Mouse (Mus musculus) forebrain, postnatal 0 days (tissue): ENCODE data around the gene Slc25a25. TPM values are rescaled to one million over a fixed set of nuclear protein-coding genes. Genes with fewer than 3 reads are reported as not detected.

Experiments used
- ATAC-seq: fragments of 200-750 bp; cut with Nextera tagmentation; 2 replicates; pipeline ENCODE4 v1.8.0; 2017; ENCODE audit warnings: mild to moderate bottlenecking, moderate library complexity
- DNase-seq: peaks from one replicate; pipeline ENCODE4 v3.0.0-alpha.2; 2015
- H3K27ac ChIP-seq: fragments of 300-500 bp; sonication (generic); 2 replicates; pipeline ENCODE4 v1.5.1; 2014; ENCODE audit warnings: low read depth, mild to moderate bottlenecking, antibody characterized with exemption, low read length, moderate library complexity, mixed read lengths
- H3K27me3 ChIP-seq: fragments of 300-500 bp; sonication (generic); 2 replicates; pipeline ENCODE4 v1.6.1; 2014; ENCODE audit warnings: mild to moderate bottlenecking, low read length, mixed read lengths; ENCODE audit not compliant: insufficient read depth
- H3K36me3 ChIP-seq: fragments of 300-500 bp; sonication (generic); 2 replicates; pipeline ENCODE4 v1.6.1; 2014; ENCODE audit warnings: mild to moderate bottlenecking, moderate library complexity; ENCODE audit not compliant: insufficient read depth
- H3K4me1 ChIP-seq: fragments of 300-500 bp; sonication (generic); 2 replicates; pipeline ENCODE4 v1.6.1; 2014; ENCODE audit warnings: antibody characterized with exemption; ENCODE audit not compliant: insufficient read depth
- H3K4me2 ChIP-seq: fragments of 300-500 bp; sonication (generic); 2 replicates; pipeline ENCODE4 v1.6.1; 2014; ENCODE audit warnings: low read depth, mild to moderate bottlenecking, moderate library complexity
- H3K4me3 ChIP-seq: fragments of 300-500 bp; sonication (generic); 2 replicates; pipeline ENCODE4 v1.5.1; 2014; ENCODE audit warnings: low read depth, low read length, mixed read lengths
- H3K9ac ChIP-seq: fragments of 300-500 bp; sonication (generic); 2 replicates; pipeline ENCODE4 v1.6.1; 2014; ENCODE audit warnings: mild to moderate bottlenecking
- H3K9me3 ChIP-seq: fragments of 300-500 bp; sonication (generic); 2 replicates; pipeline ENCODE4 v1.6.1; 2016; ENCODE audit warnings: low read length
- CTCF ChIP-seq: sonication (generic); IDR thresholded peaks from 2 replicates; pipeline ENCODE4 v1.5.1; 2016; ENCODE audit warnings: antibody characterized with exemption, control low read depth, low read depth
- WGBS: fragments of 180-500 bp; shearing (Covaris S2); extraction: QIAGEN DNeasy Blood & Tissue Kit; methylation state at CpG from one replicate; pipeline ENCODE4 v1.1.7; 2014; 5-methylcytosine and 5-hydroxymethylcytosine counted together
- polyA plus RNA-seq: library from polyadenylated mRNA; unstranded; fragments of >200 nt; fragmentation: Nextera tagmentation; extraction: Ambion mirVana; gene quantifications from 2 replicates; pipeline ENCODE4 v1.2.1, GENCODE M21; 2015
- total RNA-seq: library from RNA; depleted of rRNA; stranded (reverse); fragments of >200 nt; gene quantifications from 2 replicates; pipeline ENCODE4 v1.2.3, GENCODE M21; 2014; rRNA removed

Slc25a25 gene
- total RNA-seq (55.4 and 62.5 TPM in 2 replicates), polyA plus RNA-seq (38.3 and 40.9 TPM in 2 replicates)

- Histone ChIP-seq H3K27me3 (no peaks in the 10 kb centered on the region), H3K4me2 (peak within 1 kb of the TSS; percentile 66), H3K9me3 (no peaks in the 10 kb centered on the region), H3K4me1 (peaks cover 12% of the 10 kb centered on the region), H3K4me3 (peak within 1 kb of the TSS; percentile 86), H3K36me3 (0 out of 2 replicates have a peak, but pooled peaks cover 2% of the 10 kb centered on the region), H3K27ac (peak within 1 kb of the TSS; percentile 80), H3K9ac (peak within 1 kb of the TSS; percentile 77)
- ATAC-seq (peak; percentile 90), DNase-seq (peak; percentile 99)
- no peak for TF ChIP-seq CTCF
- WGBS, result 2% methylated on average over 98 of the region's 103 CpGs
These were observed at the start of gene Slc25a25 for GRCm38 (mm10) chr2:32450881-32451844. Gene Slc25a25 (minus strand): TSS chr2:32451445.

- H3K9ac ChIP-seq, result no peak overlapping the region
- 68% methylated on average over 5 of the region's 5 CpGs for WGBS
- TF ChIP-seq CTCF, result no peak
- no peaks in the 10 kb centered on the region for H3K27me3 ChIP-seq
- no peak overlapping the region for H3K27ac ChIP-seq
- no peak overlapping the region for H3K4me3 ChIP-seq
- ATAC-seq, result no peak
- H3K9me3 ChIP-seq, result 0 out of 2 replicates have a peak, but pooled peaks cover 6% of the 10 kb centered on the region
- no peak for DNase-seq
- no peak overlapping the region for H3K4me2 ChIP-seq
- no peaks in the 10 kb centered on the region for H3K36me3 ChIP-seq
- no peaks in the 10 kb centered on the region for H3K4me1 ChIP-seq
These were observed 49.2 kb upstream of the Slc25a25 start for GRCm38 (mm10) chr2:32500461-32500860.

GRCm38 (mm10) chr2:32499365-32499764 is 48.1 kb upstream of the Slc25a25 start:
- Histone ChIP-seq H3K9ac (no peak overlapping the region), H3K4me3 (no peak overlapping the region), H3K4me2 (no peak overlapping the region), H3K9me3 (0 out of 2 replicates have a peak, but pooled peaks cover 6% of the 10 kb centered on the region), H3K27ac (no peak overlapping the region), H3K4me1 (no peaks in the 10 kb centered on the region), H3K27me3 (no peaks in the 10 kb centered on the region), H3K36me3 (no peaks in the 10 kb centered on the region)
- WGBS, result 90% methylated on average over 4 of the region's 4 CpGs
- TF ChIP-seq CTCF, result no peak
- DNase-seq (no peak), ATAC-seq (no peak)

- H3K27ac ChIP-seq, result no peak overlapping the region
- H3K4me2 ChIP-seq, result no peak overlapping the region
- H3K9me3 ChIP-seq, result 0 out of 2 replicates have a peak, but pooled peaks cover 6% of the 10 kb centered on the region
- H3K4me1 ChIP-seq, result no peaks in the 10 kb centered on the region
- DNase-seq (no peak), ATAC-seq (no peak)
- H3K27me3 ChIP-seq, result no peaks in the 10 kb centered on the region
- H3K36me3 ChIP-seq, result no peaks in the 10 kb centered on the region
- no peak overlapping the region for H3K9ac ChIP-seq
- H3K4me3 ChIP-seq, result no peak overlapping the region
- TF ChIP-seq CTCF, result no peak
- 80% methylated on average over 5 of the region's 5 CpGs for WGBS
These were observed 44.9 kb upstream of the Slc25a25 start for GRCm38 (mm10) chr2:32496190-32496589.

GRCm38 (mm10) chr2:32495185-32495726 is 44.0 kb upstream of the Slc25a25 start:
- TF ChIP-seq CTCF, result no peak
- H3K27me3 ChIP-seq, result no peaks in the 10 kb centered on the region
- no peak overlapping the region for H3K9ac ChIP-seq
- 83% methylated on average over 20 of the region's 20 CpGs for WGBS
- H3K9me3 ChIP-seq, result 0 out of 2 replicates have a peak, but pooled peaks cover 6% of the 10 kb centered on the region
- H3K4me2 ChIP-seq, result no peak overlapping the region
- no peak overlapping the region for H3K4me3 ChIP-seq
- no peaks in the 10 kb centered on the region for H3K36me3 ChIP-seq
- DNase-seq (no peak), ATAC-seq (no peak)
- H3K27ac ChIP-seq, result no peak overlapping the region
- H3K4me1 ChIP-seq, result no peaks in the 10 kb centered on the region

GRCm38 (mm10) chr2:32494522-32494921 is 43.3 kb upstream of the Slc25a25 start:
- no peak overlapping the region for H3K27ac ChIP-seq
- 73% methylated on average over 2 of the region's 2 CpGs for WGBS
- no peaks in the 10 kb centered on the region for H3K36me3 ChIP-seq
- no peak overlapping the region for H3K9ac ChIP-seq
- no peak for TF ChIP-seq CTCF
- no peak overlapping the region for H3K4me2 ChIP-seq
- H3K9me3 ChIP-seq, result 0 out of 2 replicates have a peak, but pooled peaks cover 6% of the 10 kb centered on the region
- H3K27me3 ChIP-seq, result no peaks in the 10 kb centered on the region
- H3K4me3 ChIP-seq, result no peak overlapping the region
- DNase-seq, result no peak
- ATAC-seq, result no peak
- H3K4me1 ChIP-seq, result no peaks in the 10 kb centered on the region

- no peak overlapping the region for H3K4me3 ChIP-seq
- no peaks in the 10 kb centered on the region for H3K9me3 ChIP-seq
- H3K4me1 ChIP-seq, result no peaks in the 10 kb centered on the region
- no peak overlapping the region for H3K27ac ChIP-seq
- DNase-seq, result no peak
- no peaks in the 10 kb centered on the region for H3K36me3 ChIP-seq
- no peak overlapping the region for H3K4me2 ChIP-seq
- no peaks in the 10 kb centered on the region for H3K27me3 ChIP-seq
- WGBS, result 80% methylated on average over 12 of the region's 12 CpGs
- no peak for TF ChIP-seq CTCF
- H3K9ac ChIP-seq, result no peak overlapping the region
- ATAC-seq, result no peak
These were observed 42.1 kb upstream of the Slc25a25 start for GRCm38 (mm10) chr2:32493301-32493701.
